Mouse (Mus musculus) brain, adult 10 weeks (tissue): ENCODE measurements around the gene Vmn2r42. TPM values are rescaled to one million over a fixed set of nuclear protein-coding genes. Genes with fewer than 3 reads are reported as not detected.

ENCODE experiments used
- polyA plus RNA-seq: library from polyadenylated mRNA; stranded (reverse); fragments of 350-450 nt; fragmentation: Illumina TruSeq; extraction: RNeasy Lipid Tissue Mini Kit (QIAGEN cat#74804); gene quantifications from one replicate; pipeline ENCODE4 v1.2.3, GENCODE M21; 2015; ENCODE audit warnings: low read depth, low replicate concordance

The Vmn2r42 gene
- polyA plus RNA-seq = not detected

GRCm38 (mm10) chr7:8200220-8200619, at the start of gene Vmn2r42:
TSS of gene Vmn2r42 (minus strand) at chr7:8200320.

GRCm38 (mm10) chr7:8161554-8161953, 38.6 kb downstream of the Vmn2r42 start, which contains the start of gene Vmn2r41:
TSS of gene Vmn2r41 (minus strand) at chr7:8161654.

Other genes with a start within 250 kb of the Vmn2r42 start
- gene Vmn2r41, start 38.7 kb downstream of the Vmn2r42 start, polyA plus RNA-seq = not detected
- gene Vmn2r43, start 60.3 kb upstream of the Vmn2r42 start, polyA plus RNA-seq = not detected
- not detected for gene Vmn2r44, start 183.0 kb upstream of the Vmn2r42 start, polyA plus RNA-seq